Mouse (Mus musculus): ENCODE data around the gene Acvr1b. TPM values are rescaled to one million over a fixed set of nuclear protein-coding genes. Genes with fewer than 3 reads are reported as not detected.

The Acvr1b gene
- polyA plus RNA-seq, 1 experiment from 2014 or later = 10.5 TPM

DNA sequence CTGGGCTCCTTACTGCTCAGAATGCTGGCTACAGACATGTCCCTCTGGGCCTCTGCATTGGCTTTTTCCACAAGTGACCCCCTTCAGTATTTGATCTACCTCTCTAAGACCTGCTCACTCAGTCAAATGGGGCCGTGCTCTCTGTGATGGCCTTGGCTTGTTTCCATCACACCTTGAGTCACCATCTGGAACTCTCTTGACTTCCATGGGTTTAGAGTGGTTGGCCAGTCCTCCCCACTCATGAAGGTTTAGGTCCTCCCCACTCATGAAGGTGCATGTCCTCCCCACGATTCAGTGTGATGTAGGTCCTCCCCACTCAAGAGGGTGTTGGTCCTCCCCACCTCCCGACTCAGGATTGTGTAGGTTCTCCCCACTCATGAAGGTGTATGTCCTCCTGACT is 59.3 kb downstream of the Acvr1b start:
- WGBS = 89% methylated on average over 3 of the region's 3 CpGs
- Histone ChIP-seq H3K9me3 (replicated peaks; ENCODE audit: control insufficient read depth, low read length) (no peaks in the 10 kb centered on the region), H3K27me3 (ENCODE audit: control insufficient read depth, insufficient read depth, low read length) (no peaks in the 10 kb centered on the region), H3K4me3 (ENCODE audit: low read depth, low read length) (no peak overlapping the region), H3K36me3 (replicated peaks; ENCODE audit: control insufficient read depth, insufficient read depth, low read depth, low read length) (peaks cover 6% of the 10 kb centered on the region), H3K4me1 (ENCODE audit: control insufficient read depth, insufficient read depth, low read length) (no peaks in the 10 kb centered on the region; the same call in 1 of the 2 replicates), H3K27ac (replicated peaks; ENCODE audit: low read depth, low read length) (no peak overlapping the region), H3K4me2 (ENCODE audit: low read depth, low read length) (no peak overlapping the region), H3K9ac (replicated peaks; ENCODE audit: low read length) (no peak overlapping the region)
- ATAC-seq (replicated peaks; ENCODE audit: insufficient number of reproducible peaks, low FRiP score, low TSS enrichment, low read depth) (no peak), DNase-seq (ENCODE audit: low spot score) (no peak)

DNA sequence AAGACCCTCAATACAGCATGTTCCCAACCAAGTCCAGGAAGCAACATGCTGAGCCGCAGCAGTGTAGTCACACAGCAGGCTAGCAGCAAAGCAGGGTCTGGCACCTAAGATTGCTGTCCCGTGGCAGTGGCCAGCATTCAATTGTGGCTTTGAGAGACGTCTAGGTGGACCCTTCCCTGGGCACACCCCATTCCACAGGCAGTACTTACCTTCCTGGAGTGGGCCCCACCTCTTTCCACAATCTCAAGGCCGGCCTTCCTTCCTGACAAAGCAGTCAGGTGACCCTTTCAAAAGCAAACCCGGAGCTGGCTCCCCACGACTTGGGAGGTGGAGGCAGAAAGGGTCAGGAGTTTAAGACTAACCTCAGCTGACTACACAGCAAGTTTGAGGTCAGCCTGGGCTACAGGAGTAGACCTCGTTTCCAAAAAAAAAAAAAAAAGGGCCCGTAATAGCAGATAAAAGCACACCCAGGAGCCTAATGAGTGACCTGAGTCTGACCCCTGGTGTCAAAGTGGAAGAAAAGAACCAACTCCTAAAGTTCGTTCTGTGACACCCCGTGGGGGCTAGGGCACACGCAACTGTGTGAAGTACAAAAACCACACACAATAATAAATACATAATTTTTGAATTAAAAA is 59.9 kb downstream of the Acvr1b start:
- DNase-seq (ENCODE audit: low spot score) = no peak

DNA sequence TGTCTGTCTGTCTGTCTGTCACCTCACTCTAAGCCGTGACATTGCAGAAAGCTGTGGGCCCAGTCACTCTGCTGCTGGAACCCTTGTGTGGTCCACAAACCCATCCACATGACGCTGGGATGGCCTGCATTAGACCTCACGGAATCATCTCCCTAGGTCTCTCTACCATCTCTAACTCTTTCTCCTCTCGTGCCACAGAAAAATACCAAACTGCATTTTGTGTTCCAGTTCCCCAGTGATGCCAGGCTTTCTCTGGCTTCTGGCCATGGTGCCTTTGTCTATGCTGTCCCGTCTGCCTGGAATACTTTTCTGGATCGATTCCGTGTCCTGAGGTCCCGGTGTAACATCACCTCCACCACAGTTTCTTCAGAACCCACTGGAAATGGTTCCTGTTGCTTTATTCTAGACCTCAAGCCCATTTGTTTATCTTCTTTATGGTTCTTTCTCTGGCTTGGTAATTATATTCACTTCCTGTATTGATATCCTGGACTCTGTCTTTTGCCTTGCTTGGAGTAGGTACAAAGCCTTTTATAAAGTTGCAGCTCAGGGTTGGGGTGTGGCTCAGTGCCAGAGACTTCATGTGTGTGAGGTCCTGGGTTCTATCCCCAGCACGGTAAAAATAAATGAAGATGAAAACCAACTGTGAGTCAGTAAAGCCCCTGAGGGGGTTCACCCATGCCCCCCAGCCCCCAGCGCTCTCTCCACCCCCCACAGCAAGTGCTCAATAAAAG is 60.9 kb downstream of the Acvr1b start:
- no peaks in the 10 kb centered on the region; the same call in 1 of the 2 replicates for H3K4me1 ChIP-seq (ENCODE audit: control insufficient read depth, insufficient read depth, low read length)
- no peaks in the 10 kb centered on the region for H3K27me3 ChIP-seq (ENCODE audit: control insufficient read depth, insufficient read depth, low read length)
- no peaks in the 10 kb centered on the region for H3K9me3 ChIP-seq (replicated peaks; ENCODE audit: control insufficient read depth, low read length)
- 72% methylated on average over 10 of the region's 10 CpGs for WGBS
- no peak overlapping the region for H3K9ac ChIP-seq (replicated peaks; ENCODE audit: low read length)
- DNase-seq (ENCODE audit: low spot score) = no peak
- no peak overlapping the region for H3K4me3 ChIP-seq (ENCODE audit: low read depth, low read length)
- H3K4me2 ChIP-seq (ENCODE audit: low read depth, low read length) = no peak overlapping the region
- no peak for ATAC-seq (replicated peaks; ENCODE audit: insufficient number of reproducible peaks, low FRiP score, low TSS enrichment, low read depth)
- peaks cover 6% of the 10 kb centered on the region for H3K36me3 ChIP-seq (replicated peaks; ENCODE audit: control insufficient read depth, insufficient read depth, low read depth, low read length)
- H3K27ac ChIP-seq (replicated peaks; ENCODE audit: low read depth, low read length) = no peak overlapping the region

More for the DNA sequence above, 59.9 kb downstream of the Acvr1b start:
- Histone ChIP-seq H3K27ac (replicated peaks; ENCODE audit: low read depth, low read length) (no peak overlapping the region), H3K27me3 (ENCODE audit: control insufficient read depth, insufficient read depth, low read length) (no peaks in the 10 kb centered on the region), H3K4me1 (ENCODE audit: control insufficient read depth, insufficient read depth, low read length) (no peaks in the 10 kb centered on the region; the same call in 1 of the 2 replicates), H3K4me3 (ENCODE audit: low read depth, low read length) (no peak overlapping the region), H3K4me2 (ENCODE audit: low read depth, low read length) (no peak overlapping the region), H3K9ac (replicated peaks; ENCODE audit: low read length) (no peak overlapping the region), H3K36me3 (replicated peaks; ENCODE audit: control insufficient read depth, insufficient read depth, low read depth, low read length) (peaks cover 6% of the 10 kb centered on the region), H3K9me3 (replicated peaks; ENCODE audit: control insufficient read depth, low read length) (no peaks in the 10 kb centered on the region)
- no peak for ATAC-seq (replicated peaks; ENCODE audit: insufficient number of reproducible peaks, low FRiP score, low TSS enrichment, low read depth)
- WGBS = 23% methylated on average over 11 of the region's 11 CpGs

DNA sequence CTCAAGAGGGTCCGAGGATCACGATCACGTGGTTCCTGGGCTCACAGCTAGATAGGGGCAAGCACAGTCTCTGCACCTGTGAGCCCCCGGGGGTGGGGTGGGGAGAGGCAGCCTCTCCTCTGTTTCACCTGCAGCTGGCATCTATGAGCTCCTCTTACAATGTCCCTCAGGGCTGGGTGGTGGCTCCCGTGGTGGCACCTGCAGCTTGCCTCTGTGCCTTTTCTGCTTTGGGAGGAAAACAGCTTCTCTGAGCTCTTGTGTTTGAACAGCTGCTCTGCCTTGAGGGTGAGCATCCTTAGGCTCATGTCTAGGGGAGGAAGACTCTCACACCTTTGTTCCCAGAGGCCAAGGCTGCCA is 61.5 kb downstream of the Acvr1b start:
- Histone ChIP-seq H3K27me3 (ENCODE audit: control insufficient read depth, insufficient read depth, low read length) (no peaks in the 10 kb centered on the region), H3K4me1 (ENCODE audit: control insufficient read depth, insufficient read depth, low read length) (no peaks in the 10 kb centered on the region; the same call in 1 of the 2 replicates), H3K4me2 (ENCODE audit: low read depth, low read length) (no peak overlapping the region), H3K9me3 (replicated peaks; ENCODE audit: control insufficient read depth, low read length) (no peaks in the 10 kb centered on the region), H3K9ac (replicated peaks; ENCODE audit: low read length) (no peak overlapping the region), H3K36me3 (replicated peaks; ENCODE audit: control insufficient read depth, insufficient read depth, low read depth, low read length) (peaks cover 6% of the 10 kb centered on the region), H3K4me3 (ENCODE audit: low read depth, low read length) (no peak overlapping the region), H3K27ac (replicated peaks; ENCODE audit: low read depth, low read length) (no peak overlapping the region)
- no peak for DNase-seq (ENCODE audit: low spot score)
- 35% methylated on average over 5 of the region's 5 CpGs for WGBS
- no peak for ATAC-seq (replicated peaks; ENCODE audit: insufficient number of reproducible peaks, low FRiP score, low TSS enrichment, low read depth)

DNA sequence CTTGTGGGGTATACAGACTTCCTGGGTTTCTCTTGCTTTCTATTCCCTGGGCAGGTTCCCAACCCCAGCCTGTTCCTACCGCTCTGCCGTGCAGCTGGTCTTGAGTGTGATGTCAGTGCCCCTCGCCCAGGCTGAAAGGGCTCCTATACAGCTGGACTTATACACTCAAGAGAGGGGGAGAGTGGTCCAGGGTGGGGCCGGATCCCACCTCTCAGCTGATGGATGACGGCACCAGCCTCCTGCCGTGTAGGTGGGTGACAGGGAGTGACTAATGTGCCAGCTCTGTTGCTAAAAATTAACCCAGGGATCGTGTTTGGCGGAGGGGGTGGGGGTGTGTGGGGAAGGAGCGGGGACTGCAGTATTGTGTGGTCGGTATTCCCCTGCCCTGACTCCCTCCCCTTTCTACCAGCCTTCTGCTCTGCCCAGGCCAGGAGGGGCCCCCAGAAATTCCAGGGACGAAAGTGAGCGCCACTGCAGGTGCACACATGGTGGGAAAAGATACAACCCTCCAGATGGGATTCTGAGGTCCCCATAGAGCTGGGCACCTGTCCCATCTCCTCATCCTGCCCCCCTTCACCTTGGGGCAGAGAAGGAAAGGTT is 62.0 kb downstream of the Acvr1b start:
- no peak overlapping the region for H3K27ac ChIP-seq (replicated peaks; ENCODE audit: low read depth, low read length)
- H3K4me3 ChIP-seq (ENCODE audit: low read depth, low read length) = no peak overlapping the region

DNA sequence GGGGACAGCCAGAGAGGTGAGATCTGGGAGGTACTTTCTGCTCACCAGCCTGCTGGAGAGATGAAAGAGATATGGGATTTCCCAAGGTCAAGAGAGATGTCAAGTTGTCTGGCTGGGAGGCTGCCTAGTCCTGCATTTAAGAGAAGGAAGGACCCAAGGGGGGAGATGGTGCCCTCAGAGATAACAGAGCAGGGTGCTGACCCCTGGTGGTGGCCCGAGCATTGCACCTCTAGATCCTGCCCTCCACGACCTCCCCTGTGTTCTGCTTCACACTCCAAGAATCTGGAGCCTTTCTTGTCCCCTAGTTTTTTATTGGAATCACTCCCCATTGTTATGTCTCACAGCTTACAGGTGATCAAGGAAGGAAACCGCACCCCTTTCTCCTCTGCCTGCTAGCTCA is 63.0 kb downstream of the Acvr1b start:
- ATAC-seq (replicated peaks; ENCODE audit: insufficient number of reproducible peaks, low FRiP score, low TSS enrichment, low read depth) = no peak
- H3K27ac ChIP-seq (replicated peaks; ENCODE audit: low read depth, low read length) = no peak overlapping the region
- 5% methylated on average over 3 of the region's 3 CpGs for WGBS
- no peaks in the 10 kb centered on the region for H3K36me3 ChIP-seq (replicated peaks; ENCODE audit: control insufficient read depth, insufficient read depth, low read depth, low read length)
- H3K4me3 ChIP-seq (ENCODE audit: low read depth, low read length) = no peak overlapping the region
- H3K4me2 ChIP-seq (ENCODE audit: low read depth, low read length) = no peak overlapping the region
- peaks cover 2% of the 10 kb centered on the region; the same call in 1 of the 2 replicates for H3K4me1 ChIP-seq (ENCODE audit: control insufficient read depth, insufficient read depth, low read length)
- no peaks in the 10 kb centered on the region for H3K9me3 ChIP-seq (replicated peaks; ENCODE audit: control insufficient read depth, low read length)
- peak; percentile 65 for DNase-seq (ENCODE audit: low spot score)
- no peaks in the 10 kb centered on the region for H3K27me3 ChIP-seq (ENCODE audit: control insufficient read depth, insufficient read depth, low read length)
- no peak overlapping the region for H3K9ac ChIP-seq (replicated peaks; ENCODE audit: low read length)

More for the DNA sequence above, 62.0 kb downstream of the Acvr1b start:
- DNase-seq (ENCODE audit: low spot score) (no peak), ATAC-seq (replicated peaks; ENCODE audit: insufficient number of reproducible peaks, low FRiP score, low TSS enrichment, low read depth) (peak; percentile 24; the same call in 1 of the 2 replicates)
- no peak overlapping the region; the same call in 1 of the 2 replicates for H3K9ac ChIP-seq (replicated peaks; ENCODE audit: low read length)
- H3K36me3 ChIP-seq (replicated peaks; ENCODE audit: control insufficient read depth, insufficient read depth, low read depth, low read length) = peaks cover 4% of the 10 kb centered on the region
- no peaks in the 10 kb centered on the region; the same call in 1 of the 2 replicates for H3K4me1 ChIP-seq (ENCODE audit: control insufficient read depth, insufficient read depth, low read length)
- WGBS = 48% methylated on average over 12 of the region's 12 CpGs
- H3K9me3 ChIP-seq (replicated peaks; ENCODE audit: control insufficient read depth, low read length) = no peaks in the 10 kb centered on the region
- H3K4me2 ChIP-seq (ENCODE audit: low read depth, low read length) = no peak overlapping the region
- H3K27me3 ChIP-seq (ENCODE audit: control insufficient read depth, insufficient read depth, low read length) = no peaks in the 10 kb centered on the region

DNA sequence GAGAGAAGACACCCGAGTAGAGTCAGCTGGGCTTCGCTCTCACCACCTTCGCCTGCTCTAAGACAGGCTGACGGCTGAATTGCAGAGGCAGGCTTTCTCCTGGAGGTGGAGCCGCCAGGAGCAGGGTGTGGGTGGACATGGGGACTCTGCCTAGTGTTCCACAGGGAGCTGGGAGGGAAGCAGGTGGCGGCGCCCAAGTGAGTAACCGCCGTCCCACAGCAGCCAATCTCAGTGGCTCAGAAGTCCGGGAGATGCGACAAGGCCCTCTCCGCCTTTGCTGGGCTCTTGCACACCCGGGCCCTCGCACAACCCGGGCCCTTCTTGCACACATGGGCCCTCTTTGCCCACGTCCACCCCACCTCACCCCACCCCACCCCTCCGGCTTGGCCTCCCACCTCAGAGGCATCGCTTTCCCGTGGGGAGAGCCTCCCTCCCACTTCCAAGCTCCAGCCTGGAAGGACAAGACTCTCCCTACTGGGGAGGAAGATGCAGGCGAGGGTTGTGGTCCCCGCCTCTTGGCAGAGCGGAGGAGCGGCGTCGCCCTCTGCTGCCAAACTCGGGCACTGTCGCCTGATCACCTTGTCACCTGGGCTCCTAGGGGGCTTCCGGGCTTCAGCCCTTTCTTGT is 65.1 kb downstream of the Acvr1b start:
- H3K4me3 ChIP-seq (ENCODE audit: low read depth, low read length) = peak overlapping the region; percentile 27
- no peaks in the 10 kb centered on the region for H3K9me3 ChIP-seq (replicated peaks; ENCODE audit: control insufficient read depth, low read length)
- peak overlapping the region; percentile 63 for H3K4me2 ChIP-seq (ENCODE audit: low read depth, low read length)
- H3K4me1 ChIP-seq (ENCODE audit: control insufficient read depth, insufficient read depth, low read length) = peaks cover 2% of the 10 kb centered on the region; the same call in 1 of the 2 replicates
- H3K27ac ChIP-seq (replicated peaks; ENCODE audit: low read depth, low read length) = no peak overlapping the region
- WGBS = 6% methylated on average over 27 of the region's 28 CpGs
- peak overlapping the region; percentile 60 for H3K9ac ChIP-seq (replicated peaks; ENCODE audit: low read length)
- no peak for ATAC-seq (replicated peaks; ENCODE audit: insufficient number of reproducible peaks, low FRiP score, low TSS enrichment, low read depth)
- peak; percentile 79 for DNase-seq (ENCODE audit: low spot score)
- no peaks in the 10 kb centered on the region for H3K36me3 ChIP-seq (replicated peaks; ENCODE audit: control insufficient read depth, insufficient read depth, low read depth, low read length)
- H3K27me3 ChIP-seq (ENCODE audit: control insufficient read depth, insufficient read depth, low read length) = no peaks in the 10 kb centered on the region
